Mouse (Mus musculus): ENCODE measurements around the gene Obp2b.

DNA sequence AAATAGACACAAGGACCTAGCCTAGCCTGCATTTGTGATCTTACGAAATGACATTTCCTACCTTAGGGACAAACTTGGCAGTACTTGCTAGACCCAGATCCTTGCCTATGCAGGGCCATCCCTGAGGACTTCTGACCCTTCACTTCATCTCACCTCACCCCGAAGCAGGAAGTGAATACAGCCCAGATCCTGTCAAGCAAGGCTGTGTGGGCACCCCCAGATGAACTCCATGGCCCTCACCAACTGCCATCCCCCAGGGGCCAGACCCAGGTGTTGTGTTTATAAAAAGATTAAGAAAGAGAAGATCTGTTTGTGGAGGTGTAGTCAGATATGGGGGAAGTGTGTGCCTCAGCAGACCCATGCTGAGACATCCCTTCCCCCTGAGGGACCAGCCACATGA is 37.8 kb downstream of the Obp2b start:
- TF ChIP-seq ZNF384 (IDR thresholded peaks at IDR 0.05; ENCODE audit: low read depth, low read length) = no peak
- no peak for TF ChIP-seq ZC3H11A (IDR thresholded peaks at IDR 0.05; ENCODE audit: borderline replicate concordance, low read depth, low read length)
- no peak for TF ChIP-seq CHD2 (IDR thresholded peaks at IDR 0.05; ENCODE audit: low read depth, low read length)
